Mouse (Mus musculus): ENCODE data around the gene Tmem183a.

Gene Tmem183a

DNA sequence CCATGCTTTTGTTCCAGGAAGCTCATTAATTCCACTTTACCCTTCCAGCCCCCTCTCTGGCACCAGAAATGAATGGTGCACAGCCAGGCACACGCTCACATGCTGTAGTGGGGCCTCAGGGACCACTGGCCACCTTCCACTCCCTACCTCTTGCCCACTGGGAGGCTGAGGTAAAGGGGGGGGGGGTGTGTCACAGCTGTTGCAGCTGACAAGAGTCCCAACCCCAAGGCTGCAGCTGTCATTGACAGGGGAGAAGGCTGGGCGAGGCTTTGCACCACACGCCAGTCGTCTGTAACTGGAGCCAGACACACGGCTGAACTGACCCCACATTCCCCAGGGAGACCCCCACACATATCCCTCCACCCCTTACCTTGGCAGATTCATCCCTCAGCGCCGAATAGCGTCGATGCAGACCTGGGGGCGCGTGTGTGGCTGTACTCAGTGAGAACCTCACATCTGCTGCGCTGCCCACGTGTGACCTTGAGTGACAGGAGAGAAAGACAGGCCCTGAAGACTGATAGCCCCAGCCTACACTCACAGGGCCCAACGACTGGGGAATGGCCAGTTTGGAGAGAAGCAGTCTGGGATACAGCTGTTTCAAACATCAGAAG is 41.0 kb downstream of the Tmem183a start:
- in situ Hi-C loops (cut with MseI, MboI): no loop called here

DNA sequence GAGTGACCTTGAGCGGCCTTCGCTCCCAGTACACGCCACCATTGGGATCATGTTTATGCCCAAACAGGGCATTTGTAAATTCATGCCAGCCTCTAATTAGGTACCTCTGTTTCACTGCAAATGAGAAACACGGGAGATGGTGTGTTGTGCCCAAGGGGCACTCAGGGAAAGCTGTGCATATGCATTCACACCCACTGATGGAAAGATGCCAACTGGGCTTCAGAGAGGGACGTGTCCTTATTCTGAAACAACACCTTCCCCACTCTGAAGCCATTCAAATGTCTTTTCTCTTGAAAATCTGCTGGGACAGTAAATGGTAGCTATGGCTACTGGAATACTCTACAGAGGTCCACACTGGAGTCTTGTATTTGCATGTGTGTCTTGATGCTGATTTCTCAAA is 43.5 kb downstream of the Tmem183a start:
- in situ Hi-C loops (cut with MseI, MboI): no loop called here

DNA sequence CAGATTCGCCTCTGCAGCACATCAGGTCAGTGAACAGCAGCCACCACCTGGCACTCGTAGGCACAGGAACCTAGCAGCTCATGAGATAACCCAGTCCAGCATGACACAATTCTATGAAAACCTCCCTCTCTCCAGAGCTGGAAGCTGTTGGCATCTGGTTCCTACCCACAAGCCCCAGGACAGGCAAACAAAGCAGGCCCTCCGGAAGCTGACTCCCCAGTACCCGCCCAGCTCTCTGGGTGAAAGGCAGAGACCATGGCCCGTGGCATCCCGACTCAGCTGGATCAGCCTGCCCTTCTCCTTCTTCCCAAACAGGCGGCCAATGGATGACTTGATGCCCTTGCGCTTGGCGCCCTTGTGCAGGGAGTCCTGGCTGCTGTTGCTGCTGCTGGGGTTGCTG is 45.4 kb downstream of the Tmem183a start:
- in situ Hi-C loops (cut with MseI, MboI): no loop called here

DNA sequence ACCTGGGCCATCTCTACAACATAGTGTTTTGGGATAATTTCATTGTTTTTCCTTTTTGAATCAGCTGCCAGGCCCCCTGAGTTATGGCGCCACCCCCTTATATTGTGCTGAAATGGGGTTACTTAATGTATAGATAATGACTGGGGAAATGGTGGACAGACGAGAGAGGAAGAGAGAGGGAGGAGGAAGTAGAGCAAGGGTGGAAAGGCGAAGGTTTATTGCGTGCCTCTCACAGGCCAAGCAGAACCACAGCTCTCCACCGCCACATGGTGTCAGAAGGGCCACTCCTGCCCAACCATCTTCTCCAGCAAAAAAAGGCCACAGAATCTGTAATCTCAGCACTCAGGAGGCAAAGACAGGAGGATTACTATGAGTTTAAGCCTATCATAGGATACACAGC is 46.6 kb downstream of the Tmem183a start:
- in situ Hi-C loops (cut with MseI, MboI): no loop called here

DNA sequence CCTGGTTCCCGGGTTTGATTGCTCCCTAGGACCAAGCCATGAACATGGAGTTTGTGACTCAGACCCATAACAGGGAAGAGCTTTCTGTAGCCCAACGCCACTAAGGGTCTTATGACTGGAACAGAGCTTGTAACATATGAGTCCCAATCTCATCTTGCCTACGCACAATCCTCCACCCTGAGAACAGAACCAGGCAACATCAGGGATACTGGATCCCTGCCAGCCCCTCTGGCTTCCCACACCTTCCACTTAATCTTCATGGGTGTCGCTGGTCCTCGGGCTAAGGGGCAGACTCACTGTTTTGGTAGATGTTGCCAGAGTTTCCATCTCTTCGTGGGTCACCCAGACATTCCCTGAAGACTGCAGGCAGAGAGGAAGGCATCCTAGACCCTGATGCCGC is 50.0 kb downstream of the Tmem183a start:
- in situ Hi-C loops (cut with MseI, MboI): no loop called here

DNA sequence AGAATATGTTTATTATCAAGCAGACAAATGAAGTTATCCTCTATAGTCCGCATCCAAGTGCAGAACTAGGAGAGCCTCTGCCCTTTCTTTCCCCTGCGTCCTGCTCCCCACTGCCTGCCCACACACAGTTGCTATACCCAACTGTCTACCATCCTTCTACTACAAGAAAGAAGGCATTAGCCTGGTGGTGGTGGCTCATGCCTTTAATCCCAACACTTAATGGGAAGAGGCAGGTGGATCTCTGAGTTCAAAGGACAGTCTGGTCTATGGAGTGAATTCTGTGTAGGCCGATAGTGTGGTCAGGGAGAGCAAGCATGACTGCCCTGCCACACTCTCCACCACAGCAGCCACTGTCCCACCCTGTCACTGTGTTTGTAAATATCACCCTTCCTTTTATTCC is 51.0 kb downstream of the Tmem183a start:
- in situ Hi-C loops (cut with MseI, MboI): no loop called here

DNA sequence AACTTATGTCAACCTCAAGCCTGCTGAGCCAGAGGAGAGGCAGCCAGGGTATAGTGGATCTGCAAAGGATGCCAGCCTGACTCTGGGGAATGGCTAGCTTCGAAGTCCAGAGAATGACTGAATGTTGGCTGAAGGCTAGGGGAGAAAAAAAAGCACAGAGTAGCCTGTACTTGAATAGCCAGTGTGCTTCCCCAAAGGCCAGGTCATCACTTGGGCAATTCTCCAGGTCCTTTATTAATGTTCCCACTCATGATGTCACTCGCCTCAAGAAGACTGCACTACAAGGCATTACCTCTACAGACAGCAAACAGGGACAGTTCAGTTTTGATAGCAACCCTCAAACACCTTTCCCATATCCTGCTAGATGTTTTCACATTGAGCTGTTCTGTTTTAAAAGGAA is 51.5 kb downstream of the Tmem183a start:
- in situ Hi-C loops (cut with MseI, MboI): no loop called here

DNA sequence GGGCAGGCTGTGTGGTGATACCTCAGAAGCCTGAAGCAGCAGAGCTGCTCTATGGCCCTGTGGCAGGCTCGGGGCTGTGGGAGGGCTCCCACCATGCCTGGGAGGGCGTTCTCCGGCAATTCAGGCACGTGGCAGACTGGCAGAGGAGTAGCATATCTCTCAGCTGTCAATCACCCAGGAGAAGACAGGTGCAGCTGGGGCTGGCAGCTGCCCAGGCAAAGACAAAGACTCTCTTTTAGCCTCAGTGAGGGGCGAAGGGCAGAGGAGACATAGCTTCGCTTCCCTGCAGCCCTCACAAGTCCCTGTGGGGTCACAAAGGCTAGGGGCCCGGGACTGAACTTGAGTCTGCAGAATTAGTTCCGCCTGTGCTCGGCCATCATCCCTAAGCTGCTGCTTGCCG is 54.4 kb downstream of the Tmem183a start:
- in situ Hi-C loops (cut with MseI, MboI): no loop called here

DNA sequence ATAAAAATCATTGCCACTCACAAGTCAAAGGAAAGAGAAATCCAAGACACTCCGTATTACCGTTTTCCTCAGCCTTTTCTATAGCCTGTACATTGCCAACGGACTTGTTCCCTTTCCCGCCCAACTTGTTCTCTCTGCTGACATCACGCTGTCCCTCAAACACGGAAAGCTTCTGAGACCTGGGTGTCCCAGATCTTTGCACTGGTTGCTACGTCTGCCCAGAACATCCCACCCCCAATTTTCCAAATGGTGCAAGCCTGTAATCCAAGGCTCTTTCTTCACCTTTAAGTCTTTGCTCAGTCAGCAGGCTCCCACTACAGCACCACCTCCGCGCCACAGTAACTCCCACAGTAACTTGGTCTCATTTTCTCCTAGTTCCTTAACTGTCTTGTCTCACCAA is 56.8 kb downstream of the Tmem183a start:
- in situ Hi-C loops (cut with MseI, MboI): no loop called here

DNA sequence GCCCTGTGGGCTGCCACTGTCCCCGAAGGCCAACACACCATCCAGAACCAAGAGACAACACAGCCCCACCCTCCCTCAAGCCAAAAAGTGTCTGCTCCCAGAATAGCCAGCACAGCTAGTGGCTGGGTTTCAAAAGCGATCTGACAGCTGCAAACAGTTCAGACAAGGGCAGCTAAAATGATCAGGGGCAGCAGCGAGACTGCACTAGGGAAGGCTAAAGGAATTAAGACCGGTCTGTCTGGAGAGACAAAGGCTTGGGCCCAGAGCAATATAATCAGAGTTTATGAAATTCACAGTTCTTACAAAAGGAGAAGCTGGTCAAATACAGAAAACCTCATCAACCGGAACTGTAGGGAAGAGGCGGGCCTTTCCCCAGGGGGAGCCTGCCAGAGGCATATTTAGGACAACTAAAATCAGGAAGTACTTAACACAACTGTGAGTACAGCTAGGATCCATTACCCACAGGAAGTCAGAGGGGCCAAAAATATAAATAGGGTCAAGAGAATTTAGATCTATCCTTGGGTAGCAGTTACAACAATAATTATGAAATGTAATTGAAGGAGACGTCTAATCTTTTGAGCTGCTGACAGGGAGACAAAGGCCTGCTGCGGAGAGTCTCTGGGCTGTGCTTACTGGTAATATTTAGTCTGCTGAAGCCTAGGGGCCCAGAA is 59.1 kb downstream of the Tmem183a start:
- in situ Hi-C loops (cut with MseI, MboI): no loop called here

DNA sequence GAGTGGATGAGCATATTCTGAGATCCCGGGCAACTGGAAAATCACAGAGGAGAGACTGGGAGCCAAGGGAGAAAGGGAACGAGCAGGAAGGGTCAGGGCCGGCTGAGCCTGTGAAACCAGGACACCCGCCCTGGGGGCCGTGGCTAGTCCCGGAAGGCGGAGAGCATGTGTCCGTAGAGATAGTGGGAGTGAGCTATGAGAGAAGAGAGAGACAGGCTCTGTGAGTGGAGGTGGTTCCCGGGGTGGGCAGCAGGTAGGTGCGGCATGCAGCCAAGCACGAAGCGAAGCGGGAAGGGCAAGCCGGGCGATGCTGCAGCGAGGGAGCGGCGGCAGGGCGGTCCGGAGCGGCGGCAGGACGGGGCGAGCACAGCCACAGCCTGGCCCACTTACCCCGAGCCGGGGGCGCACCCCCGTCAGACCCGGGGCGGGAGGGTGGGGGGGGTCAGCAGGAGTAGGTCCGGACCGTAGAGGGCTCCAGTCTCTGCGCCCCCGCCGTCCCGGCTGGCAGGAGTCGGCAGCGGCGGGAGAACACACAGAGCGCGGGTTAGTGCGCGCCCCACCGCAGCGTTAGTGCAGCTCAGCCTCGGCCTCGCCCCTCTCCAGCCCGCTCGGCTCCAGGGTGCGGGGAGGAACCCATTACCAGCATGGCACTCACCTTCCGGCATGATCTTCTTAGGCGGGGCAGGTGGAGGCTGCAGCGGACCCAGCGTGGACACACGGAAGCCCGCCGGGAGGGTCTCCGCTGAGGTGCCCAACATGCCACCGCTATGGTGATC is 63.0 kb downstream of the Tmem183a start:
- in situ Hi-C loops (cut with MseI, MboI): no loop called here

DNA sequence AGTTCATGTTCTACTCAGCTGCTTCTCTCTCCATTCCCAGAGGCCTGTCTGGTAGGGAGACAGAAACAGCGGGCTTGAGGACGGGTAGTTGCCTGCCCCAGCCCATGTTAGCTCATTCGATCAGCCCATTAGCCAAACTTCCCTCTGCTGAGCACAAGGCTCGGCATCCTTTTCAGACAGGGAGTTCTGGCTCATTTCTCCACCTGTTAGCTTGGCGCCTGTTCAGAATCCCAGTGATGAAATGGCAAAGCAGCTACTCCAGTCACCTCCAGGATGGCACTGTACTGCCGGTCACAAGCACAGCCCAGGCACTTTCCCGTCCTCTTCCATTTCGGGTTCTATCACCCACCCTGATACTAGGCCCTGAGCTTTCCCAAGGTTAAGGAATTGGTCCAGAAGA is 64.5 kb downstream of the Tmem183a start:
- in situ Hi-C loops (cut with MseI, MboI): no loop called here

All from mouse trophoblast stem cell (cell line).